Mouse (Mus musculus) forebrain, embryonic 16.5 days (tissue): ENCODE data around the gene Pfdn6. TPM values are rescaled to one million over a fixed set of nuclear protein-coding genes. Genes with fewer than 3 reads are reported as not detected.
A peak's percentile ranks its signal among the peaks of the same experiment; 100 is the strongest.

ENCODE experiments used
- ATAC-seq: fragments of 200-750 bp; cut with Nextera tagmentation; 2 replicates; pipeline ENCODE4 v1.8.0; 2017; ENCODE audit warnings: mild to moderate bottlenecking, moderate library complexity
- H3K27ac ChIP-seq: fragments of 300-500 bp; sonication (generic); 2 replicates; pipeline ENCODE4 v1.5.1; 2014; ENCODE audit warnings: low read length, control low read depth
- H3K27me3 ChIP-seq: fragments of 300-500 bp; sonication (generic); replicated peaks from 2 replicates; pipeline ENCODE4 v1.6.1; 2014; ENCODE audit warnings: low read length; ENCODE audit not compliant: control insufficient read depth, insufficient read depth
- H3K36me3 ChIP-seq: fragments of 300-500 bp; sonication (generic); 2 replicates; pipeline ENCODE4 v1.6.1; 2014; ENCODE audit not compliant: control insufficient read depth, insufficient read depth
- H3K4me1 ChIP-seq: fragments of 300-500 bp; sonication (generic); replicated peaks from 2 replicates; pipeline ENCODE4 v1.6.1; 2014; ENCODE audit warnings: low read length; ENCODE audit not compliant: control insufficient read depth, insufficient read depth
- H3K4me2 ChIP-seq: fragments of 300-500 bp; sonication (generic); 2 replicates; pipeline ENCODE4 v1.6.1; 2014; ENCODE audit warnings: mild to moderate bottlenecking, low read length, control low read depth
- H3K4me3 ChIP-seq: fragments of 300-500 bp; sonication (generic); replicated peaks from 2 replicates; pipeline ENCODE4 v1.5.1; 2014; ENCODE audit warnings: mild to moderate bottlenecking, low read length, control low read depth
- H3K9ac ChIP-seq: fragments of 300-500 bp; sonication (generic); replicated peaks from 2 replicates; pipeline ENCODE4 v1.6.1; 2014; ENCODE audit warnings: low read depth, low read length, control low read depth
- H3K9me3 ChIP-seq: fragments of 300-500 bp; sonication (generic); 2 replicates; pipeline ENCODE4 v1.6.1; 2016; ENCODE audit warnings: low read length; ENCODE audit not compliant: control insufficient read depth
- WGBS: fragments of 180-500 bp; shearing (Covaris S2); extraction: QIAGEN DNeasy Blood & Tissue Kit; methylation state at CpG from one replicate; pipeline ENCODE4 v1.1.7; 2014; 5-methylcytosine and 5-hydroxymethylcytosine counted together
- polyA plus RNA-seq: library from polyadenylated mRNA; unstranded; fragments of >200 nt; fragmentation: Nextera tagmentation; extraction: Ambion mirVana; gene quantifications from 2 replicates; pipeline ENCODE4 v1.2.1, GENCODE M21; 2015

Gene Pfdn6
- polyA plus RNA-seq, 1 experiment from 2014 or later: 196 TPM

- peak within 1 kb of the TSS; percentile 76 for H3K4me3 ChIP-seq
- ATAC-seq: peak; percentile 93
- H3K4me1 ChIP-seq: peaks cover 18% of the 10 kb centered on the region
- peak within 1 kb of the TSS; percentile 92 for H3K27ac ChIP-seq
- H3K4me2 ChIP-seq: peak within 1 kb of the TSS; percentile 98
- H3K9me3 ChIP-seq: no peaks in the 10 kb centered on the region
- H3K9ac ChIP-seq: peak within 1 kb of the TSS; percentile 84
- WGBS: under 1% methylated on average over 70 of the region's 80 CpGs
- 0 out of 2 replicates have a peak, but pooled peaks cover 5% of the 10 kb centered on the region for H3K36me3 ChIP-seq
- H3K27me3 ChIP-seq: no peaks in the 10 kb centered on the region
Observed at GRCm38 (mm10) chr17:33929371-33930279, 10.5 kb downstream of the Pfdn6 start, which contains the start of gene Rgl2. TSS of gene Rgl2 (plus strand) at chr17:33929543.

- Histone ChIP-seq H3K27me3 (no peaks in the 10 kb centered on the region), H3K36me3 (0 out of 2 replicates have a peak, but pooled peaks cover 5% of the 10 kb centered on the region), H3K4me1 (peaks cover 18% of the 10 kb centered on the region), H3K4me2 (peak overlapping the region; percentile 98), H3K4me3 (peak overlapping the region; percentile 76), H3K27ac (no peak overlapping the region), H3K9ac (peak overlapping the region; percentile 84), H3K9me3 (no peaks in the 10 kb centered on the region)
- ATAC-seq: no peak
- WGBS: 62% methylated on average over 21 of the region's 21 CpGs
Observed at GRCm38 (mm10) chr17:33928251-33928947, 11.7 kb downstream of the Pfdn6 start.

DNA sequence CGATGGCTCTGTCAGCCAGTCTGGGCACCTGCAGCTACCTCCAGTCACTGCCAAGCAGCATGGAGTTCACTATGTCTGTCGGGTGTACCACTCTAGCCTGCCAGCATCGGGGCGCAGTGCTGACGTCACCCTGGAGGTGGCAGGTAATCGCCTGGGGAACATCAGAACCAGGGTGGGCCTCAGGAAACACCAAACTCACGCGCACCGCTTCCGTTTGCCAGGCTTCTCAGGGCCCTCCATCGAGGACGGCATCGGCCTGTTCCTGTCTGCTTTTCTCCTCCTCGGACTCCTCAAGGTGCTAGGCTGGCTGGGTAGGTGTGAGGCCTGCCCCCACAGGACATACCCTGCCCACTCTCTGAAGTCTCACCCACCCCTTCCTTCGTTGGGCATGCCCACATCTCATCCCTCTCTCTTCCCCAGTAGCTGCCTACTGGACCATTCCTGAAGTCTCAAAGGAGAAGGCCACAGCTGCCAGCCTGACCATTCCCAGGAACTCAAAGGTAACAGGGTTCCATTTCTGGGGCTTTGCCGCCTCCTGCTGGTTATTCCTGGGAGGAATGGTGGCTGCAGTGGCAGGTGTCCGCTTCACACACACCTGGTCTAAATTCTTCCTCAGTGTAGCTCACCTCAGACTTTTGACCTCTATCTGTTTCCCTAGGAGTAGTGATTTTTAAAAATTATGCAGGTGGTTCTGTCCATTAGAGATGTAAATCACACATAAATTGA lies 13.8 kb downstream of the Pfdn6 start:
- Histone ChIP-seq H3K27ac (no peak overlapping the region), H3K9ac (no peak overlapping the region), H3K27me3 (no peaks in the 10 kb centered on the region), H3K4me3 (no peak overlapping the region), H3K36me3 (0 out of 2 replicates have a peak, but pooled peaks cover 2% of the 10 kb centered on the region), H3K4me1 (peaks cover 17% of the 10 kb centered on the region), H3K4me2 (no peak overlapping the region), H3K9me3 (no peaks in the 10 kb centered on the region)
- 74% methylated on average over 17 of the region's 17 CpGs for WGBS
- no peak for ATAC-seq

GRCm38 (mm10) chr17:33925406-33926116 lies 14.6 kb downstream of the Pfdn6 start:
- no peak overlapping the region for H3K4me2 ChIP-seq
- no peak overlapping the region for H3K27ac ChIP-seq
- H3K36me3 ChIP-seq: 0 out of 2 replicates have a peak, but pooled peaks cover 2% of the 10 kb centered on the region
- peaks cover 12% of the 10 kb centered on the region for H3K4me1 ChIP-seq
- no peak overlapping the region for H3K9ac ChIP-seq
- 84% methylated on average over 21 of the region's 21 CpGs for WGBS
- H3K9me3 ChIP-seq: no peaks in the 10 kb centered on the region
- no peaks in the 10 kb centered on the region for H3K27me3 ChIP-seq
- H3K4me3 ChIP-seq: no peak overlapping the region
- no peak for ATAC-seq

DNA sequence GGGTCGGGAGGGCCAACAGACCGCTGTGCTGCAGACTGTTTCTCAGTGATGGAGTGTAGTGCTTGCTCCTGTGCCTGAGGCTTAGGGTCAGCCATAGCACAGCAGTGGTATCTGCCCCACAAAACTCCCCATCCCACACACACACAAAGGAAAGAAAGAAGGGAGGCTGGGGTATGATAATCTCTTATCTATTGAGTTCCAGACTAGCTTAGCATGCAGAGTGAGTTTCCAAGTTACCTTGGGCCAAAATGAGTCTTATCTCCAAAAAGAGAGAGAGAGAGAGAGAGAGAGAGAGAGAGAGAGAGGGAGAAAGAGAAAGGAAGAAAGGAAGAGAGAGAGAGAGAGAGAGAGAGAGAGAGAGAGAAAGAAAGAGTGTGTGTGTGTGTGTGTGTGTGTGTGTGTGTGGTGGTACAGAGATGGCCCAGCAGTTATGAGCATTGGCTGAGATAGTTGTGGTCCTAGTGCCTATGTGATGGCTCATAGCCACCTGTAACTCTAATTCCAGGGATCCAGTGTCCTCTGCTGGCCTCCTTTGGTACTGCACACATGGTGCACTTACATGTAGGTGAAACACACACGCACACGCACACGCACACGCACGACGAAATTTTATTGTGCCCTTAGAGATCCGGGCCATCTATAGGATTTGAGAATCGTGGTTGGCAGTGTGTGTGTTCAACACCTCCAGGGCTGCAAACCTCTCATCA lies 15.4 kb downstream of the Pfdn6 start:
- ATAC-seq: no peak
- Histone ChIP-seq H3K4me3 (no peak overlapping the region), H3K9me3 (no peaks in the 10 kb centered on the region), H3K4me2 (no peak overlapping the region), H3K9ac (no peak overlapping the region), H3K4me1 (peaks cover 20% of the 10 kb centered on the region), H3K27ac (no peak overlapping the region), H3K27me3 (no peaks in the 10 kb centered on the region), H3K36me3 (0 out of 2 replicates have a peak, but pooled peaks cover 2% of the 10 kb centered on the region)
- WGBS: 85% methylated on average over 10 of the region's 10 CpGs

DNA sequence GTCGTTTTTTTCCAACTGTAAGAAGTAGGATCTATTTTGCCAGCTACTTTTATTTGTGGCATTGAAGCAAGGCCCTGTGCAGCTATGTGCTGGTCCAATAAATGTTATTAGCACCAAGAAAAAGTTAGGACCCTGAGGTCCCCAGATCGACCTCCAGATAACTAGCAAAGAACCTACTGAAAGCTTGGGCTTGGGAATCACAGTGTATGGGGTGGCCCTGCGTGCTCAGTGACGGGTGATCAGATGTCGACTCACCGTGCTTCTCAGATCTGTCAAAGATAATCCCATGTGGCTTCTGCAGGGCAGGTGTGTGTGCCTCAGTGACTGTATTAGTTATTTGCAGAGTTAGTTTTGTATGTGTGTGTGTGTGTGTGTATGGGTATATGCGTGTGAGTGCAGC lies 18.8 kb downstream of the Pfdn6 start:
- H3K36me3 ChIP-seq: no peaks in the 10 kb centered on the region
- WGBS: 88% methylated on average over 7 of the region's 7 CpGs
- peaks cover 32% of the 10 kb centered on the region for H3K4me1 ChIP-seq
- no peak overlapping the region for H3K27ac ChIP-seq
- H3K4me2 ChIP-seq: no peak overlapping the region
- H3K4me3 ChIP-seq: no peak overlapping the region
- no peak for ATAC-seq
- no peak overlapping the region for H3K9ac ChIP-seq
- H3K27me3 ChIP-seq: no peaks in the 10 kb centered on the region
- H3K9me3 ChIP-seq: no peaks in the 10 kb centered on the region

DNA sequence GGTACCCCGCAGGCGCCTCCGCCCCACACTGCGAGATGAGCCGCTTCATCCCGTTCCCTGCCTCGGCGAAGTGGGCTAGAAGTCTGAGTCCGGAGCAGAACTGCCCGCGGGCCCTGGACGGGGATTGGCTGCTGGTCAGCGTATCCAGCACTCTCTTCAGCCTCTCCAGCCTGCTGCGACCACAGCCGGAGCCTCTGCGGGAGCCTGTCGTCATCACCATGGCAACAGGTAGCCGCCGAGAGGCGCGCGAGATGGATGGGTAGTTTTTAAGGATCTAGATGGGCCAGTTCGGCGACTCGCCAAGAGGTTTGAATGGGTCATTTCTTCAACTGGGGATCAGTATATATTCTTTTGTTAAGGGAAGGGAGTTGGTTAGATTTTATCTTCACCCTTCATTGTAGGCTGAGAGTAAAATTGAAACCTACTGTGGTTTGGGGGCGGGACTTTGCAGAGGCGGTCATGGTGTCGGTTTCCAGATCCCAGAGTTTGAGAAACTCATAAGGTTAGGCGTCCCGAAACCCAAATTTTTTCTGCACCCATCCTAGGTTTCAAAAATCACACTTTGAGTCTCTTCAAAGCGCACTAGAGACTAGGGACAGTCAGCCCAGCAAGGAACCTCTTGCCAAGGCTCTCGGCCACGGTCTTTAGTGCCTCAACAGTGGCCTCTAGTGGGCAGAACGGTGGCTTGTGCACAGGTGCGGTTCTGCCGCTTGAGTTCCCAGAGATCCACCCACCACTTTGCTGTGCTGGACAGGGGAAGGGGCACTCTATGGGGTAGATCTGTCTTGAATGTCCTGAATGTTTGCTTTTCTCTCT lies 19.7 kb downstream of the Pfdn6 start:
- Histone ChIP-seq H3K36me3 (no peaks in the 10 kb centered on the region), H3K4me3 (peak overlapping the region; percentile 47), H3K9ac (peak overlapping the region; percentile 68), H3K27ac (peak overlapping the region; percentile 23; the same call in 1 of the 2 replicates), H3K9me3 (no peaks in the 10 kb centered on the region), H3K27me3 (no peaks in the 10 kb centered on the region), H3K4me2 (peak overlapping the region; percentile 80), H3K4me1 (peaks cover 33% of the 10 kb centered on the region)
- under 1% methylated on average over 36 of the region's 36 CpGs for WGBS
- no peak; the same call in 1 of the 2 replicates for ATAC-seq
